Mouse (Mus musculus) hindbrain, embryonic 10.5 days (tissue): ENCODE measurements around the gene Tlr4. TPM values are rescaled to one million over a fixed set of nuclear protein-coding genes. Genes with fewer than 3 reads are reported as not detected.

Experiments
- DNase-seq: peaks from one replicate; pipeline ENCODE4 v3.0.0-alpha.2; 2017; ENCODE audit warnings: low spot score
- H3K27ac ChIP-seq: fragments of 300-500 bp; sonication (generic); 2 replicates; pipeline ENCODE4 v1.5.1; 2016; ENCODE audit warnings: mild to moderate bottlenecking, moderate library complexity
- H3K27me3 ChIP-seq: fragments of 300-500 bp; sonication (generic); 2 replicates; pipeline ENCODE4 v1.6.1; 2016; ENCODE audit warnings: mild to moderate bottlenecking; ENCODE audit not compliant: poor library complexity, insufficient read depth, severe bottlenecking
- H3K36me3 ChIP-seq: fragments of 300-500 bp; sonication (generic); 2 replicates; pipeline ENCODE4 v1.6.1; 2016; ENCODE audit warnings: mild to moderate bottlenecking, moderate library complexity
- H3K4me1 ChIP-seq: fragments of 300-500 bp; sonication (generic); replicated peaks from 2 replicates; pipeline ENCODE4 v1.6.1; 2016; ENCODE audit warnings: mild to moderate bottlenecking
- H3K4me3 ChIP-seq: fragments of 300-500 bp; sonication (generic); 2 replicates; pipeline ENCODE4 v1.5.1; 2016; ENCODE audit warnings: mild to moderate bottlenecking, moderate library complexity
- H3K9me3 ChIP-seq: fragments of 300-500 bp; sonication (generic); 2 replicates; pipeline ENCODE4 v1.6.1; 2016; ENCODE audit warnings: mild to moderate bottlenecking, moderate library complexity
- WGBS: fragments of 180-500 bp; shearing (Covaris S2); methylation state at CpG from one replicate; pipeline ENCODE4 v1.1.7; 2016; 5-methylcytosine and 5-hydroxymethylcytosine counted together
- polyA plus RNA-seq: library from polyadenylated mRNA; unstranded; fragments of >200 nt; fragmentation: Nextera tagmentation; extraction: Ambion mirVana; gene quantifications from 2 replicates; pipeline ENCODE4 v1.2.1, GENCODE M21; 2016

The Tlr4 gene
- polyA plus RNA-seq, result 0.88 and 0.99 TPM in 2 replicates

DNA sequence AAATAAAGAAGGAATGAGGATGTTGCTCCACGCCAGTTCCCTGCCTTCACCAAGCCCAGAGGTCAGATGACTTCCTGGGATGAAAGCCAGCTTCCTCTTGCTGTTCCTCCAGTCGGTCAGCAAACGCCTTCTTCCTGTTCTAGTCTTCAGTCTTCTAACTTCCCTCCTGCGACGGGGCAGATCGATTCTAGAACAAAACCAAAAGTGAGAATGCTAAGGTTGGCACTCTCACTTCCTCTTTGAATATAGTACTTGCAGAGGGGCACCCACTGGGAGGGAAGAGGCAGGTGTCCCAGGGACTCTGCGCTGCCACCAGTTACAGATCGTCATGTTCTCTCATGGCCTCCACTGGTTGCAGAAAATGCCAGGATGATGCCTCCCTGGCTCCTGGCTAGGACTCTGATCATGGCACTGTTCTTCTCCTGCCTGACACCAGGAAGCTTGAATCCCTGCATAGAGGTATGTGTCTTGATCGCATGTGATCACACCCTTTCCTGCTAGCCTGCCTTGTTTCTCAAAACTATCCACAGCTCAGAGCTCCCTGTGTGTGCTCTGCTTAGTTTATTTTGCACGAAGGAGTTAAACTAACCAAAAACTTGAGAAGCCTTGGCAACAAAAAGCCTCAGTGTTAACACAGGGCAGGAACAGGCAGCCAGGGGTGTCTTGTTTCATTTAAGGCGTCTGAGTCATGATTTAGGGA lies at the start of gene Tlr4:
Tlr4 (plus strand) TSS at position 122 of the 700 bp plus-strand sequence.
- 71% methylated on average over 11 of the region's 11 CpGs for WGBS
- no peaks in the 10 kb centered on the region for H3K36me3 ChIP-seq
- no peaks in the 10 kb centered on the region for H3K4me1 ChIP-seq
- H3K9me3 ChIP-seq, result no peaks in the 10 kb centered on the region
- H3K4me3 ChIP-seq, result no peak within 1 kb of the TSS
- H3K27ac ChIP-seq, result no peak within 1 kb of the TSS
- H3K27me3 ChIP-seq, result no peaks in the 10 kb centered on the region
- no peak for DNase-seq

DNA sequence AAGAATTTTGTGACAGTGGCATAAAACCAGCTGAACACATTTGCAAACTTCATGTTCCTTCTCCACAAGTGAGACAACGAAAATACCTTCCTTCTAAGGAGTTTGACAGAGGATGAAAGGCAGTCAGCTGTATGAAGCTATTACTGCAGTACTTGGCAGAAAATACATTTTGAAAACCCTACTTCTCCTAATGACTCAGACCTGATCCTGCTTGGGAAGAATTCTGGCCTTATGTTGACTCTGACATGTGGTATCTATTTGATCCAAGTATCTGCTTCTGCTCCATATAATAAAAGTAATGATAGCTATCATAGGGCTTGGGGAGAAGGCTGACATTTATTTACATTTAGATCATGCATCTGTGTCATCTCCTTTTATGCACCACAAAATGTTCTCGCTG lies 33.1 kb upstream of the Tlr4 start:
- Histone ChIP-seq H3K27me3 (no peaks in the 10 kb centered on the region), H3K9me3 (no peaks in the 10 kb centered on the region), H3K4me1 (no peaks in the 10 kb centered on the region), H3K36me3 (no peaks in the 10 kb centered on the region), H3K4me3 (no peak overlapping the region), H3K27ac (no peak overlapping the region)
- no peak for DNase-seq
- 86% methylated on average over 2 of the region's 2 CpGs for WGBS

DNA sequence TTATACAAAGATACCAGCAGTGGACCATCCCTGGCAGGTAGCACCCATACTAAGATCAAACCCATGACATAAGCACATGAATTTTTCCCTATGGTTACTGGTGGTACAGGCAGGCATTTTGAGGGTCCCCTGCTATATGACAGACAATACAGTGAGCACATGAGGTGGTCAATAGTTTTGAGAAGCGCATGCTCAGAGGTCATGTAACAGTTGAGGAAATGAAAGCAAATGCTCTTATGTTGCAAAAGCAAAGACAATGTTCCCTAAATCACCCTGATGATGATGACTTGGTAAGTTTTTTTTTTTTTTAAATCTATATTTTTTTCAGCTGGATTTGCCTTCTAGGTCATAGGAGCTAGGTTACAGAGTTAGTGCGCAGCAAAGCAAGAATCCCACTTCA lies 30.7 kb upstream of the Tlr4 start:
- Histone ChIP-seq H3K36me3 (no peaks in the 10 kb centered on the region), H3K4me1 (no peaks in the 10 kb centered on the region), H3K27ac (no peak overlapping the region), H3K27me3 (no peaks in the 10 kb centered on the region), H3K9me3 (no peaks in the 10 kb centered on the region), H3K4me3 (no peak overlapping the region)
- DNase-seq, result no peak
- 93% methylated on average over 2 of the region's 2 CpGs for WGBS

DNA sequence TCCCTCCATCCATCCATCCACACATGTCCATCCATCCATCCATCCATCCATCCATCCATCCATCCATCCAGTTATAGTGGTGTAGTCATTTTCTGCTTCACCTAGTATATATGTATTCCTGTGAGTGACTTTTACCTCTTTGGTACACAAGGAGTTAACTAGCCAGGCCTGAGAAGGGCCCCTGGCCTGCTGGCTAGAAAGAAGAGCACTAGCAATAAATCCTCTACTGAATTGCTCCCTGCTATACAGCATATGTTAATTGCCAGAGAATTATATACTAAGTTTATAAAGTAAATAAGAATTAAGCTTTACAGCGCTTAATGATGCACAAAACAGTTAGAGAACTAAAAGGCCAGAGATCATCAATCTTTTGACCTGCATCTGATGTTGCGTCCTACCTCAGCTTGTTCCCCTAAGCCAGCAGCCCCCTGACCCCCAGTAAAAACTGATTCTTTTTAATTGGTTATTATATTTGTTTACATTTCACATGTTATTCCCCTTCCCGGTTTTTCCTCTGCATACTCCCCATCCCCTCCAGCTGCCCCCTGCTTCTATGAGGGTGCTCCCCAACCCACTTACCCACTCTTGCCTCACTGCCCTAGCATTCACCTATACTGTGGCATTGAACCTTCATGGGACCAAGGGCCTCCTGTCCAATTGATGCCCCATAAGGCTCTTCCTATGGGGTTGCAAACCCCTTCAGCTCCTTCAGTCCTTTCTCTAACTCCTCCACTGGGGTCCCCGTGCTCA lies 22.7 kb upstream of the Tlr4 start:
- no peaks in the 10 kb centered on the region for H3K4me1 ChIP-seq
- no peak overlapping the region for H3K27ac ChIP-seq
- H3K9me3 ChIP-seq, result no peaks in the 10 kb centered on the region
- no peak overlapping the region for H3K4me3 ChIP-seq
- DNase-seq, result no peak
- H3K36me3 ChIP-seq, result no peaks in the 10 kb centered on the region
- H3K27me3 ChIP-seq, result no peaks in the 10 kb centered on the region
- 86% methylated on average over 4 of the region's 4 CpGs for WGBS

DNA sequence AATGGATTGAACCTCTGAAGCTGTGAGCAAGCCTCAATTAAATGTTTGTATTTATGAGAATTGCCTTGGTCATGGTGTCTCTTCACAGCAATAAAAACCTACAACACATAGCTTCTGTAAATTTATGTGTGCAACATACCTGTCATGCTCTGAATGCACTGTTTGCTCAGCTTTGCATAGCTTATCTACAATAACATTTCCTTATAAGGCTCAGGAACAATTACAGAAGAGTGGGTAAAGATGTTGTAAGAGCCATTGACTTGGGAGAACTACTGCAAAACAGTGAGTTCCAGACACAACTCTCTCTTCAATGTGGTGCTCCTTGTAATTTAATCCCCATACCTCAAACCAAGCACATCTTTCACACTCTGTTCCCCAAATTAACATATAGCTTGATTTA lies 21.6 kb upstream of the Tlr4 start:
- Histone ChIP-seq H3K27me3 (no peaks in the 10 kb centered on the region), H3K27ac (no peak overlapping the region), H3K4me1 (no peaks in the 10 kb centered on the region), H3K4me3 (no peak overlapping the region), H3K9me3 (no peaks in the 10 kb centered on the region), H3K36me3 (no peaks in the 10 kb centered on the region)
- DNase-seq, result no peak

DNA sequence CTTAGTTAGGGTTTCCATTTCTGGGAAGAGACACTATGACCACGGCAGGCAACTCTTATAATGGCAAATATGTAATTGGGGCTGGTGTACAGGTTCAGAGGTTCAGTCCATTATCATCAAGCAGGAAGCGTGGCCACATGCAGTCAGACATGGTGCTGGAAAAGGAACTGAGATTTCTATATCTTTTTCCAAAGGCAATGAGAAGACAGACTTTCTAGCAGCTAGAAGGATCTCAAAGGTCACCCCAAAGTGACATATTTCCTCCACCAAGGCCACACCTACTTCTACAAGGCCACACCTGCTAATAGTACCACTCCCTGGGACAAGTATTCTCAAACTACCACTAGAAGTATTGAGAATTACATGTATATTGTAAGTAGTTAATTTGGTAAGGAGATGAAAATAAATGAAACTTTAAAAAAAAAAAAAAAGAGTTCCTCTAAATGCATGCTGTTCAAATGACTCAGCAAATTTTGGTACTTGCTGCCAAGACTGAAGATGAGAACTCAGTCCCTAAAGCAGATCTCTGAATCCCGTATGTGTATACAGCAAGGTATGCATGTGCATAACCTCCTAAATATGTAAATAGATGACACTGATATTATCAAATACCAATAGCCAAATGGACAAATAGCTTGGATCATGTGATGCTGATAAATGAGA lies 10.9 kb upstream of the Tlr4 start:
- H3K9me3 ChIP-seq, result no peaks in the 10 kb centered on the region
- H3K27ac ChIP-seq, result no peak overlapping the region
- DNase-seq, result no peak
- H3K4me1 ChIP-seq, result no peaks in the 10 kb centered on the region
- H3K36me3 ChIP-seq, result no peaks in the 10 kb centered on the region
- H3K27me3 ChIP-seq, result no peaks in the 10 kb centered on the region
- no peak overlapping the region for H3K4me3 ChIP-seq
- 84% methylated on average over 3 of the region's 3 CpGs for WGBS

DNA sequence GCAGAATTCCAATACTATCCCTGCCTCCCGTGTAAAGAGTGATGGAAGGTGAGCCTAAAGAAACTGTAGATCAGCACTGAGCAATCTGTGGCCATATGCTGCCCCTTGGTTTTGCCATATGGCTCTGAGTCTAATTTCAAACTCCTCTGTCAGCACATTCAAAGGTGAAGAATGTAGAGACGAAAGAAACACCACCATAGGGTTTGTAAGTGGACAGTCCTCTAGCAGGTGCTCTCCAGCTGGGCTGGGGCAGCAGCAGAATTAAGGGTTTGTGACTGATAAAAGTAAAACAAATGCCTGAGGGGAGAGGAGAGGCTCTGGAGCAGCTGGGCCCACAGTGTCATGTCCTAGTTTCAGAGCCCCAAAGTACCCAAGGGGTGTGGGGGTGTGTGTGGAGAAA lies 6.2 kb upstream of the Tlr4 start:
- 66% methylated on average over 2 of the region's 2 CpGs for WGBS
- no peak overlapping the region for H3K27ac ChIP-seq
- H3K27me3 ChIP-seq, result no peaks in the 10 kb centered on the region
- H3K4me1 ChIP-seq, result no peaks in the 10 kb centered on the region
- H3K9me3 ChIP-seq, result no peaks in the 10 kb centered on the region
- H3K4me3 ChIP-seq, result no peak overlapping the region
- DNase-seq, result no peak
- no peaks in the 10 kb centered on the region for H3K36me3 ChIP-seq

DNA sequence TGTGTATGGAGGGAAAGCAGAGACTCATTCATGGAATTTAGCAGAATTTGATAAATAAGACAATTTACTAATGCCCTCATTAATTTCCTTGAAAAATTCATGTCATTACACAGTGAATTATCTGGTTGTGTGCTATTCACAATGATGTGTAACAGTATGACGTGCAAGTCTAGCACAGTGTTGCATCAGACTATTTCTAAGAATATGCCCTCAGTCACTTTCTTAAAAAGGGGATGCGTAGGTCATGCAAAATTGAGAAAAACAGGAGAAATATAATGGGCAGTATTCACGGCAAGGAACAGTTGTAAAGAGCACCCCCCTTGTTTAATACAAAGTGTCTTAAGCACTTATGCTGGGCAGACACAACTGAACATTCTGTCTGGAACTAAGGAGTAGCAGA lies 5.6 kb upstream of the Tlr4 start:
- H3K4me3 ChIP-seq, result no peak overlapping the region
- DNase-seq, result no peak
- no peaks in the 10 kb centered on the region for H3K27me3 ChIP-seq
- no peak overlapping the region for H3K27ac ChIP-seq
- H3K9me3 ChIP-seq, result no peaks in the 10 kb centered on the region
- 82% methylated on average over 3 of the region's 3 CpGs for WGBS
- H3K4me1 ChIP-seq, result no peaks in the 10 kb centered on the region
- H3K36me3 ChIP-seq, result no peaks in the 10 kb centered on the region

DNA sequence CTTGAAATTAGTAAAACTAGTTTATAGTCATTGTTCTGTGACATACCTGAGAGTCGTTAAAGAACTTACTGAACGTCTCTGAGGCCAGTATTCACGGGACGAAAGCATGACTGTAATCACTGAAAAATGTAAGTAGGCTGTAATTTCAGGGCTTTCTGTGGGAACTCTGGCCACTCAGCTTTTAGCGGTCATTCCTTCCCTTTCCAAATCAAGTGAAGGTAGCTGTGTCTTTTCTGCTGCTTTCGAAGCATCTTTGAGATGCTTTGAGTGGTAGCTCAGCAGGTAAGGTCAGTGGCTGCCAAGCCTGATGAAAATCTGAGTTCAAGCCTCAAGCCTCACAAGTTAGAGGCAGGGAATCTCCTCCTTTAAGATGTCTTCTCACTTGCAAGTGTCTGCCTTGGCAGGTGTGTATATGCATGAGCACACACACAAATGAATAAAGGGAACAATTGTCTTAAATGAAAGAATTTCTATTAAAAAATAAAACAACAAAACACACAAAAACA lies 832 bp downstream of the Tlr4 start:
- DNase-seq, result no peak
- 74% methylated on average over 6 of the region's 6 CpGs for WGBS
- Histone ChIP-seq H3K36me3 (no peaks in the 10 kb centered on the region), H3K4me3 (no peak overlapping the region), H3K27ac (no peak overlapping the region), H3K4me1 (no peaks in the 10 kb centered on the region), H3K27me3 (no peaks in the 10 kb centered on the region), H3K9me3 (no peaks in the 10 kb centered on the region)

DNA sequence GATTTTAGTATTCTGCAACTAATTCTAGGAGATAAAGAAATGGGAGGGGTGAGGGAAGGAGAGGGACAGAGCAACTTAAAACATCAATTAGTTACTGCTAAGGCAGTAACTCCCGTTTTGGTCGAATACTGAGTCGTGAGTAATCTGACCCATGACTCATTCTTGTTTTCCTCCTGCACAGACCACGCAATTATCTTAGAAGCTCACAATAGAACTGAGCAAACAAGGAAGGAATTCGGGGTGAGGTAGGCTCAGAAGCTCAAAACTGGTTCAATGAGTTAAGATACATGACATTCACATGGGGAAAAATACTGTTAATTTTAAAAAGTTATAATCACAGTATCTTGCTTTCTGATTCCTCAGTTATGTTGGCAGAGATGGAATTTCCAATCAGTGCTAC lies 1.3 kb downstream of the Tlr4 start:
- Histone ChIP-seq H3K27me3 (no peaks in the 10 kb centered on the region), H3K9me3 (no peaks in the 10 kb centered on the region), H3K36me3 (no peaks in the 10 kb centered on the region), H3K4me1 (no peaks in the 10 kb centered on the region), H3K4me3 (no peak overlapping the region), H3K27ac (no peak overlapping the region)
- WGBS, result 47% methylated on average over 5 of the region's 5 CpGs
- no peak for DNase-seq

DNA sequence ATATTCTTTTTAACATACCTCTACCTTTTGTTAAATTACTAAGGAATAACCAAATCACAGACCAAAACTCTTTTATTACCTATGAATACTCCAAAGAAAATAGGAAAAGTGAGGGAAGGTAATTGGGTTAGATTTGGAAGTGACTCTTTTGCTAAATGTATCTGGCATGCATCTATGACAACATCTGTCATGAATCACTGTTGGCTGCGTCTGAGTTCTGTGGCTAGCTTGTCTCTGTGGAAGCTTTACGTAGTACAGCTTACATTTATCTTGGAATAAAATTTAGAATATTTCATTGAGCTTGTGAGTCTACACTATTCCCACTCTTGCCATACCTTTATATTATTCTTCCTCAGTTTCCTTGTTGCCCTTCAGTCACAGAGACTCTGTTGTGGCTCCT lies 10.7 kb downstream of the Tlr4 start:
- DNase-seq, result no peak
- Histone ChIP-seq H3K27me3 (no peaks in the 10 kb centered on the region), H3K4me3 (no peak overlapping the region), H3K4me1 (no peaks in the 10 kb centered on the region), H3K36me3 (no peaks in the 10 kb centered on the region), H3K9me3 (no peaks in the 10 kb centered on the region), H3K27ac (no peak overlapping the region)
- 88% methylated on average over 2 of the region's 2 CpGs for WGBS

DNA sequence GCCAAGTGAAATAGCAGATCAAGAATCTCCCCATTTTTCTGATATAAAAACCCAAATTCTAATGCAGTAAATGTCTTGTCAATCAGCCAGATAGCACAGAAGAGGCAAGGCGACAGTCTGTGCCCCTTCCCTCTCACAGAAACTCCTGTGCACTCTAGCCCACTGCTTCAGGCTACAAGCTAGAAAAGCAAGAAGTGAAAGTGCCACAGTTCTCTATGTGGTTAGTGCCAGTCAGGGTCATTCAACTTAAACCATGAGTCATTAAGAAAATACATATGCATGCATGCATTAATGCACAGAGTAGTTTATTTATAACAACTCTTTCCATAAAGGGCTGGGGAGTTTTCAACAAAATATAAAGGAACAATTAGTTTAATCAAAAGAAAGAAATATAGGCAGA lies 15.9 kb downstream of the Tlr4 start:
- Histone ChIP-seq H3K27me3 (no peaks in the 10 kb centered on the region), H3K4me3 (no peak overlapping the region), H3K4me1 (no peaks in the 10 kb centered on the region), H3K36me3 (no peaks in the 10 kb centered on the region), H3K9me3 (no peaks in the 10 kb centered on the region), H3K27ac (no peak overlapping the region)
- no peak for DNase-seq
- 69% methylated on average over 1 of the region's 1 CpGs for WGBS

DNA sequence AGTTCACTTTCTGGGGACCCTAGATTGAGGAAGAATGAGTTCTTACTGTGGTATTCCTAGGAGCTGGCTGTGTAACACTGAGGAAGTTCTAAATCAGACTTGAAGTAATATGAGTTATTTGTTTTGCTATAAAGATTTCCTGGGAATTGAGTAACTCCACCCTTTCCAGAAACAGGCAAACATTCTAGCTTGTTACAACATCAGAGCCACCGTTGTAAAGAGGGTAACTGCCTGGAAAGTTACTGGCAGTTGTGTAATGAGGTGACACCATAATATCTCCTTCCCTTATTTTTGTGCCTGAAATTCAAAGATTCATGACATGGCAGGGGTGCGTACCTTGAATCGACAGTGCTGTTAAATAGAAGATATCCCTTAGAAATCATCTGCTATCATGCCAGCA lies 24.6 kb downstream of the Tlr4 start:
- WGBS, result 88% methylated on average over 3 of the region's 3 CpGs
- H3K36me3 ChIP-seq, result no peaks in the 10 kb centered on the region
- H3K9me3 ChIP-seq, result no peaks in the 10 kb centered on the region
- H3K4me3 ChIP-seq, result no peak overlapping the region
- no peak overlapping the region for H3K27ac ChIP-seq
- no peak for DNase-seq
- no peaks in the 10 kb centered on the region for H3K27me3 ChIP-seq
- H3K4me1 ChIP-seq, result no peaks in the 10 kb centered on the region
